Mouse (Mus musculus) left cerebral cortex, postnatal 25 days (tissue): ENCODE data around the gene Syn3. TPM values are rescaled to one million over a fixed set of nuclear protein-coding genes. Genes with fewer than 3 reads are reported as not detected.

Experiments used
- DNase-seq, 2 experiments: peaks; one replicate each; pipeline ENCODE4 v3.0.0; 2022; ENCODE audit warnings: low spot score in 2 of 2, mixed read lengths in 1 of 2
- intact Hi-C: fragments of 180-260 bp; cut with DNase I; formaldehyde crosslinking; loops from one replicate; pipeline ENCODE4 v1.15.1; 2025
- total RNA-seq, 2 experiments: library from RNA; stranded (reverse); gene quantifications; 2 replicates each; pipeline ENCODE4 v1.2.3; 2021

Gene Syn3
- total RNA-seq, 2 experiments from 2014 or later, result 26.1 to 31.8 TPM

GRCm38 (mm10) chr10:86100281-86100851 is 398.3 kb downstream of the Syn3 start:
- intact Hi-C loops, result no loop called here
- peak in 1 of 2 experiments; percentile 7 for DNase-seq

DNA sequence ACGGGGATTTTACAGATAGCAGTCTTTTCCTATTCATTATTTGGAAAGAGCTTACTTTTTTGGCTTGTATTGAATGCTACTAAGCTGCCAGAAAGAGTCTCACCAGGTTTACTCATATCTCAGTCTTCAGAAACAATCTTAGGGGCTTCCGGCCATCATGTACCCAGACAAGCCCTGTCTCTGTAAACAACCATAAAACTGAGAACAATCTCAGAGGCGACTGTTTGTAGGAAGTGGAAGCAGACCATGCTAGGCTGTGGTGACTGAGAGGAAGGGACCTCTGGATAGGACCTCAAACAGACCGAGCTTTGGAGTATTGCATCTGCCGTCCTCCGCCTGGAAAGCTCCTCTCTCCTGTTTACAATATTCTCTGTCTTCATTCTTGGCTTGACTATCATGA is 400.3 kb downstream of the Syn3 start:
- no peak for DNase-seq
- intact Hi-C loops, result no loop called here

DNA sequence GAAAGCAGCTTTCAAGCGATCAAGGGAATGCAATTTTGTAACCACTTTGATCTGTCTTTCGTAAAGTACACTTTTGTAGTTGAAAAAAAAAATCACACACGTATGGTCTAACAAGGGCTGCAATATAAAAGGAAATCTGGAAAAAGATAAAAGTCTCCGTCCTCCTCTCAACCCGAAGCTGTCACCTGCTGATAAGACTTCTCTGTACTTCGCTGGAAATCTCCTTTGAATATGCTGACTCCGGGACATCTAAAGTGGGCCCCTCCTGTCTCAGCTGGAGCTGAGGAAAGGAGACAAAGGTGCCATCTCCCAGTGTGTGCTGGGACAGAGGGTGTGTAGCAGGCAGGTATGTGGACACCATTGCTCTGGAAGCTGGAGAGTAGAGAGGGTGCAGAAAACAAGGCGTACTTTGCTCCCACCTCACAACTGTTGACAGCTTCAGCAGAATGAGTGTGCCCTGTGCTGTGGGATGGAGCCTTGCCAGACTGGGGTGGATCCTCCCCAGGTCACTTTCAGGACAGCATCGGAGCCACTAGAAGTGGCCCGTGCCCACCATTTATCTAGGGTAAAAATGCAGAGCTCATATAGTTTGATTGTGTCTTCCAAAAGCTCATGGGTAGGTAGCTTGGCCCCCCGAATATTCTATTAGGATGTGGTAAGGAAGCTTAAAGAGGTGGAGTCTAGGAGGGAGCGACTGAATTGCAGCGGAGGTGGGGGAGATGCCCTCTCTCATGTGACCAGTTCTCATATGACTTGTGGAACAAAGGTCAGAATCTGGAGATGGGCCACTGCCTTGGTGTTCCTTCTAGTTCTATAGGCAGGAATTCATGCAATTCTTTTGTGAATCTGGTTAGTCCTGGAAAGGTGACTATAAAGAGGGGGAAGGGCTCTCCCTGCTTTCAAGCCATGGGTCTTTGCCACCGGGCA is 405.3 kb downstream of the Syn3 start:
- intact Hi-C loops, result no loop called here
- no peak for DNase-seq

DNA sequence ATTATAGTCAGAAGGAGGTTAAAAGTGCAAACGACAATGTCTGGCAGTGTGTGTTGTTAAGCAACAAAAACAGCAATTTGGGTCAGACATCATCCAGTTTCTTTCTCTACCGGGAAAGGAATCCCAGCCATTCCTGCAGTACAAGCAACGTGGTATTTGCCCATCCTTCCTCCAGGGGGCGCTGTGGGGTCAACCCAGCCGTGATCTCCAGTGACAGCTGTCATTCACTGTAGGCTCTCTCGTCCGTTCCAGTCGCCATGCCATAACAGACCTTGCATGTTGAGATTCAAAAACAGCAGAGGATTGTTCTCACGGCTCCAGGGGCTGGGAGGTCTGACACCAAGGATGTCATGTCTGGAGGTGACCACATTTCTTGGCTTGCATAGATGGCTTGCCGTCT is 406.8 kb downstream of the Syn3 start:
- intact Hi-C loops, result no loop called here
- no peak for DNase-seq

- intact Hi-C loops, result no loop called here
Measured at GRCm38 (mm10) chr10:86079921-86080320, 418.8 kb downstream of the Syn3 start.

DNA sequence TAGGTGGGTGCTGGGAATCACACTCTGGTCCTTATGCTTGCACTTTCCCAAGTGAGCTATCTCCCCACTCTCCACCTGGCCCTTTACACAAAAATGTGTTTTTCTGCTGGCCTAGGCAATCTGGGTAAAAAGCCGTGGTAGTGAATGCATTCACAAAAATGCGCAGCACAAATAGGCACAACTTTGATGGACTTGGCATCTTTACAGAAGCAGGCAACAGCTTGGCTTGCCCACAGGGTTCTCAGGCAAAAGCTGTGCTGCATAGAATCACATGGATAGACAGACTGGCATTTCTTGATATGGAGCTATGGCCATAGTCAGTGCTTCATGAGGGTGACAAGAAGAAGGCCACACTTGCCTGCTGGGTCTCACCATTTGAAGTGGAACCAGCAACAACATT is 419.9 kb downstream of the Syn3 start:
- intact Hi-C loops, result no loop called here
- no peak for DNase-seq

More at GRCm38 (mm10) chr10:86079921-86080320, 418.8 kb downstream of the Syn3 start:
- DNase-seq, result no peak

GRCm38 (mm10) chr10:86077272-86077671 is 421.4 kb downstream of the Syn3 start:
- no peak for DNase-seq
- intact Hi-C loops, result no loop called here

- no peak for DNase-seq
- intact Hi-C loops, result no loop called here
Measured at GRCm38 (mm10) chr10:86074971-86075711, 423.6 kb downstream of the Syn3 start.

- intact Hi-C loops, result no loop called here
Measured at GRCm38 (mm10) chr10:86074134-86074533, 424.6 kb downstream of the Syn3 start.

DNA sequence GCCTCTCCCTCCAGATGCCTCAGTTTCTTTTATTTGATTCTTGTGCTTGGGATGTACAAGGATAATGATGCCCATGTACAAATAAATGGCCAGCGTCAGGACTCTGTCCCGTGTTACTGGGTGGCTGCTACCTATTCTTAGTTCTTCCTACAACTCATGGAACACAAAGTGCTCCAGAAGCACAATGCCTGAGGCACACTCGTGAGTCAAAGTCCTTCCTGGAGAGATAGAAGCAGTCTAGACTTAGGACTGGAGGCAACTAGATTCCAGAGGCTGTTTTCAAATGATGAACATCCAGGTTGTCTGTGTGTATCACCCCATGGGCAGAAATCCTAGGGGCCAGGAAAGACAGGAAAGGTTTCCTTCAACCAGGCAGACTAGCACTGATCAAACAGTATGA is 427.9 kb downstream of the Syn3 start:
- intact Hi-C loops, result no loop called here
- DNase-seq, result no peak

More at GRCm38 (mm10) chr10:86074134-86074533, 424.6 kb downstream of the Syn3 start:
- DNase-seq, result no peak

- intact Hi-C loops, result loop anchor here (5.0 to 10.0 kb wide), 2 partner anchors 105 to 113 kb away; no protein-coding TSS in a partner anchor
Measured at GRCm38 (mm10) chr10:86069341-86069740, 429.4 kb downstream of the Syn3 start.

GRCm38 (mm10) chr10:86067911-86068310 is 430.8 kb downstream of the Syn3 start:
- intact Hi-C loops, result loop anchor here (5.0 to 10.0 kb wide), 2 partner anchors 103 to 114 kb away; no protein-coding TSS in a partner anchor
- no peak for DNase-seq

More at GRCm38 (mm10) chr10:86069341-86069740, 429.4 kb downstream of the Syn3 start:
- no peak for DNase-seq

GRCm38 (mm10) chr10:86066651-86067050 is 432.0 kb downstream of the Syn3 start:
- intact Hi-C loops, result loop anchor here (5.0 to 10.0 kb wide), 2 partner anchors 102 to 116 kb away; no protein-coding TSS in a partner anchor
- DNase-seq, result no peak

- no peak for DNase-seq
- intact Hi-C loops, result loop anchor here (1.0 to 10.0 kb wide), 4 partner anchors 101 to 398 kb away; no protein-coding TSS in a partner anchor
Measured at GRCm38 (mm10) chr10:86065661-86066060, 433.0 kb downstream of the Syn3 start.

DNA sequence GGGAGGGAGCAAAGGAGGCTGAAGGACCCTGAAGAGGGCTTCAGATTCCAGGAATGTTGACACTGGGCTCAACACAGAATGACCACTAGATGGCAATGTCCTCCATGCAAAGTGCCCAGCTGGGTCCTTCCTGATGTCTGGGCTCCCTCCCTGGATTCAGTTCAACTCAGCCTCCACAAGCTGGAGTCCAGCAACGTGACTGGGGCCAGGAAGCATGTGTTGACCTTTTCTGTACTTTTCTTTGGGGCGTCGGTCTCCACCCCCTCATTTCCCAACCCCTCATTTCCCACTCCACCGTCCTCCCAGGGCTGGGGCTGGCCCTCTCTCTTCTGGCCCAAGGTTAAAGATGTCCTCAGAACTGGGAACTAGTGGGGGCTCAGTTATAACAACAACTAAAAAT is 433.8 kb downstream of the Syn3 start:
- DNase-seq, result peak; percentile 68 to 81
- intact Hi-C loops, result loop anchor here (1.0 to 10.0 kb wide), 5 partner anchors 100 to 398 kb away; no protein-coding TSS in a partner anchor

GRCm38 (mm10) chr10:86063018-86063384 is 435.7 kb downstream of the Syn3 start:
- intact Hi-C loops, result loop anchor here (10.0 kb wide), 1 partner anchor 98 kb away; no protein-coding TSS in a partner anchor
- DNase-seq, result no peak

DNA sequence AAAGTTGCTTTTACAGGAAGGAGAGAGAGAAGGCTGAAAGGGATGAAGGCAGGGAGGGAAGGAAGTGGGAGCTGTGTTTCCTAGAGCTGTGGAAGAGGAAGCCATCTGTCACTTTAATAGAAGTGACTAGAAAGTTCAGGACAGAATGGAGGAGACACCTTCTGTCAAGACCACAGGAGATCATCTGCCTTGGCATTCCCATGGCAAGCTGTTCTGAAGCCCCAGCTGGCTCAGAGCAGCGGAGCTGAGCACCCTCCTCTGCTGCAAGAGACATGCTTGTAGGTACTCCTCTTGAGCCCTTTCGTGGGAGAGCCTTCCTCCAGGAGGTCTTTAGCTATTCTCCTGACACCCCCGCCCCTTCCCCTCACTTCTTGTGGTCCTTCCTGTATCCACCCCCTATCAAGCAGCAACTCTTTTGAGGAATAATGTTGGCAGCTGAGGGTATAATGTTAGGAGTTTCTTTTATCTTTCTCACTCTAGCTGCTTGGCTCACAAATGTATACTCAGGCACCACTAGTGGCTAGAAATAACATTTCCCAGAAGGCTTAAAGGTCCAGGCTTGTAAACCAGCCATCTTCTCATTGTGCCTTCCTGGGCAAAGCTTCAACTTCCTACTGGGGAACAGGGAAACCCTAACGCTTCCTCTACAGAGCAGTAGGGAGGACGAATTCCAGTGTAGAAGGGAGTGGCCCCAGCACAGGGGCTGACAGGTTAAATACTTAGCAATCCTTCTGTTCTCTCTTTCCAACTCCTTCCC is 436.3 kb downstream of the Syn3 start:
- DNase-seq, result no peak
- intact Hi-C loops, result loop anchor here (10.0 kb wide), 1 partner anchor 98 kb away; no protein-coding TSS in a partner anchor

GRCm38 (mm10) chr10:86060267-86060666 is 438.4 kb downstream of the Syn3 start:
- no peak for DNase-seq
- intact Hi-C loops, result loop anchor here (10.0 kb wide), 1 partner anchor 95 kb away; no protein-coding TSS in a partner anchor

DNA sequence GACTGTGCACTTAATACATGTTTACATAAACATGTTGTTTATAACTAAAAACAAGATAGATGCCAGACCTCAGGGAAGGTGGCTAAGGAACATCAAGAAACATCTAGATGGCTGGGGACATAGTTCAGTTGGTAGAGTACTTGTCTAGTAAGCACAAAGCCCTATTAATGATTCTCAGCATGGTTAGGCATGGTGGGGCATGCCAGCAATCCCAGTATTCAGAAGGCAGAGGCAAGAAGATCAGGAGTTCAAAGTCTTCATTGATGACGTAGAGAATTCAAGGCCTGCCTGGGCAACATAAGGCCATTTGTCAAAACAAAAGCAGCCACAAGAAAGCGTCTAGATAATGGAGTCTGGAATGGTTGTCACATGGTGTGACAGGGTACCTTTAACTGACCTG is 441.0 kb downstream of the Syn3 start:
- intact Hi-C loops, result no loop called here
- no peak for DNase-seq
